Mouse (Mus musculus) heart, adult 11 months (tissue): ENCODE data around the gene Mlec.
"Not testable (repeated sequence)": the region's sequence is repeated elsewhere in the genome, so short reads cannot be mapped to it uniquely, and the experiment has no call there.

ENCODE experiments used
- DNase-seq: peaks from one replicate; pipeline ENCODE4 v3.0.0; 2022

Mlec gene

GRCm38 (mm10) chr5:115149675-115150459 lies 8.1 kb downstream of the Mlec start:
- DNase-seq = no peak

- not testable (repeated sequence) for DNase-seq
These were observed 9.1 kb downstream of the Mlec start for GRCm38 (mm10) chr5:115148872-115149271.

- no peak for DNase-seq
These were observed 9.6 kb downstream of the Mlec start for GRCm38 (mm10) chr5:115148378-115148777.

GRCm38 (mm10) chr5:115147388-115147787 lies 10.6 kb downstream of the Mlec start:
- no peak for DNase-seq

GRCm38 (mm10) chr5:115146747-115147130 lies 11.2 kb downstream of the Mlec start:
- no peak for DNase-seq

- DNase-seq = no peak
These were observed 11.8 kb downstream of the Mlec start for GRCm38 (mm10) chr5:115145976-115146746.

GRCm38 (mm10) chr5:115145253-115145968 lies 12.6 kb downstream of the Mlec start:
- peak; percentile 95 for DNase-seq

GRCm38 (mm10) chr5:115144471-115144870 lies 13.5 kb downstream of the Mlec start:
- no peak for DNase-seq

GRCm38 (mm10) chr5:115143552-115143951 lies 14.4 kb downstream of the Mlec start:
- DNase-seq = no peak

- no peak for DNase-seq
These were observed 15.7 kb downstream of the Mlec start for GRCm38 (mm10) chr5:115142166-115142697.

GRCm38 (mm10) chr5:115140726-115141125 lies 17.3 kb downstream of the Mlec start:
- DNase-seq = peak; percentile 92

GRCm38 (mm10) chr5:115139124-115139523 lies 18.9 kb downstream of the Mlec start:
- no peak for DNase-seq

GRCm38 (mm10) chr5:115134234-115135165 lies 23.5 kb downstream of the Mlec start, which contains the start of gene Unc119b:
TSS of gene Unc119b (minus strand) at chr5:115134975.
- peak; percentile 99 for DNase-seq

- DNase-seq = peak; percentile 91
These were observed 24.5 kb downstream of the Mlec start for GRCm38 (mm10) chr5:115133358-115134066.

- DNase-seq = no peak
These were observed 25.5 kb downstream of the Mlec start for GRCm38 (mm10) chr5:115132465-115132864.

- DNase-seq = peak; percentile 84
These were observed 28.7 kb downstream of the Mlec start for GRCm38 (mm10) chr5:115129328-115129727.

- no peak for DNase-seq
These were observed 30.4 kb downstream of the Mlec start for GRCm38 (mm10) chr5:115127421-115128179.

- no peak for DNase-seq
These were observed 31.2 kb downstream of the Mlec start for GRCm38 (mm10) chr5:115126578-115127312.

GRCm38 (mm10) chr5:115125211-115125871 lies 32.6 kb downstream of the Mlec start:
- peak; percentile 99 for DNase-seq
